Mouse (Mus musculus) kidney, embryonic 16.5 days (tissue): ENCODE measurements around the gene Actn1. TPM values are rescaled to one million over a fixed set of nuclear protein-coding genes. Genes with fewer than 3 reads are reported as not detected.

Experiments
- ATAC-seq: fragments of 200-750 bp; cut with Nextera tagmentation; 2 replicates; pipeline ENCODE4 v1.8.0; 2017; ENCODE audit warnings: moderate TSS enrichment; ENCODE audit not compliant: low FRiP score, low TSS enrichment
- H3K27ac ChIP-seq: fragments of 300-500 bp; sonication (generic); 2 replicates; pipeline ENCODE4 v1.5.1; 2014; ENCODE audit warnings: low read length
- H3K27me3 ChIP-seq: fragments of 300-500 bp; sonication (generic); 2 replicates; pipeline ENCODE4 v1.6.1; 2014; ENCODE audit warnings: low read length, control low read depth, mixed read lengths; ENCODE audit not compliant: insufficient read depth
- H3K36me3 ChIP-seq: fragments of 300-500 bp; sonication (generic); 2 replicates; pipeline ENCODE4 v1.6.1; 2014; ENCODE audit warnings: low read length, control low read depth, mixed read lengths; ENCODE audit not compliant: insufficient read depth
- H3K4me1 ChIP-seq: fragments of 300-500 bp; sonication (generic); 2 replicates; pipeline ENCODE4 v1.6.1; 2014; ENCODE audit warnings: low read length, control low read depth, mixed read lengths; ENCODE audit not compliant: insufficient read depth
- H3K4me2 ChIP-seq: fragments of 300-500 bp; sonication (generic); replicated peaks from 2 replicates; pipeline ENCODE4 v1.6.1; 2014; ENCODE audit warnings: low read depth, low read length
- H3K4me3 ChIP-seq: fragments of 300-500 bp; sonication (generic); 2 replicates; pipeline ENCODE4 v1.5.1; 2014; ENCODE audit warnings: mild to moderate bottlenecking, low read length
- H3K9ac ChIP-seq: fragments of 300-500 bp; sonication (generic); replicated peaks from 2 replicates; pipeline ENCODE4 v1.6.1; 2014; ENCODE audit warnings: low read length
- H3K9me3 ChIP-seq: fragments of 300-500 bp; sonication (generic); 2 replicates; pipeline ENCODE4 v1.6.1; 2016; ENCODE audit warnings: low read length, control low read depth
- WGBS: fragments of 180-500 bp; shearing (Covaris S2); extraction: QIAGEN DNeasy Blood & Tissue Kit; methylation state at CpG from one replicate; pipeline ENCODE4 v1.1.7; 2014; 5-methylcytosine and 5-hydroxymethylcytosine counted together
- polyA plus RNA-seq: library from polyadenylated mRNA; unstranded; fragments of >200 nt; fragmentation: Nextera tagmentation; extraction: Ambion mirVana; gene quantifications from 2 replicates; pipeline ENCODE4 v1.2.1, GENCODE M21; 2015

The Actn1 gene
- polyA plus RNA-seq, 1 experiment from 2014 or later, result 44.8 TPM

GRCm38 (mm10) chr12:80136264-80136930, 123.8 kb downstream of the Actn1 start:
- H3K4me2 ChIP-seq, result no peak overlapping the region
- H3K4me1 ChIP-seq, result peaks cover 9% of the 10 kb centered on the region
- no peak overlapping the region for H3K27ac ChIP-seq
- H3K36me3 ChIP-seq, result no peaks in the 10 kb centered on the region
- H3K27me3 ChIP-seq, result no peaks in the 10 kb centered on the region
- H3K4me3 ChIP-seq, result no peak overlapping the region
- ATAC-seq, result no peak
- 85% methylated on average over 12 of the region's 12 CpGs for WGBS
- H3K9me3 ChIP-seq, result no peaks in the 10 kb centered on the region
- H3K9ac ChIP-seq, result no peak overlapping the region

DNA sequence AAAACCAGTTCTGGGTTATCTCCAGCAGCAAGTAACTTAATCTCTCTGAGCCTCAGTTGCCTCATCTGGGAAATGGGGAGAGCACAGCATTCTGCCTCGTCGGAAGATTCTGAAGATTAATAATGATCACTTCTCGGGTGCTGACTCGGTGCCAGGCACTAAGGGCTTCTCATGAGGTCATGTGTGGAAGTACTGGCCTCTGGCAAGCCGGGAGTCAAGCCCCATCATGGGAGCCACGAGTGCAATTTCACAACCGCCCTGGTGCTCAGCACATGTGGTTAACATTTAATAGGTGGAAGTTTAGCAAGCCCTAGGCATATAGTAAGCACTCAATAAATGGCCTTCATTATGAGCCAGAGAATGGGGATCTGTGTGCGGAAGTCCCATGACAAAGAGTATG, 125.0 kb downstream of the Actn1 start:
- H3K4me2 ChIP-seq, result no peak overlapping the region
- no peak for ATAC-seq
- H3K4me3 ChIP-seq, result no peak overlapping the region
- 87% methylated on average over 8 of the region's 8 CpGs for WGBS
- no peaks in the 10 kb centered on the region for H3K27me3 ChIP-seq
- H3K36me3 ChIP-seq, result no peaks in the 10 kb centered on the region
- H3K9ac ChIP-seq, result no peak overlapping the region
- H3K4me1 ChIP-seq, result peaks cover 19% of the 10 kb centered on the region
- no peaks in the 10 kb centered on the region for H3K9me3 ChIP-seq
- H3K27ac ChIP-seq, result no peak overlapping the region

DNA sequence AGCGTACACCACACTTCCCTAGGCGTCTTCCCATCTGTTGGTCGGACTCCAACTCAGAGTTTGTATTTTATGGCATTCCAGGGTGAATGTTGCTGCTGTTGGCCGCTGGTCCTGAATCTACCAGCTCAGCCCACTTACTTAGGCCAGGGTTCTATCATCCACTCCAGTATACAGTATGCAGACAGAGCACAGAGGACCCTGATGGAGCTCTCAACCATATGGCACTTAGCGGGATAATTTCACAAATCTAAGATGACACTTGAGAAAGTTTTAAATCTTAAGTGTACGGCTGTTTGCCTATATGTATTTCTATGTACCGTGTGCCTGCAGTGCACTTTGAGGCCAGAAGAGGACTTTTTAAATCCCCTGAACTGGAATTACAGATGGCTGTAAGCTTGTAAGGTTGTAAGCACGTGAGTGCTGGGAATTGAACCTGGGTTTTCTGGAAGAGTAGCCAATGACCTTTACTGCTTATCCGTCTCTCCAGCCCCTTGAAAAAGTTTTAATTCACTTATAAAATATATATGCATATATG, 127.1 kb downstream of the Actn1 start:
- WGBS, result 44% methylated on average over 9 of the region's 9 CpGs
- H3K4me2 ChIP-seq, result peak overlapping the region; percentile 69

DNA sequence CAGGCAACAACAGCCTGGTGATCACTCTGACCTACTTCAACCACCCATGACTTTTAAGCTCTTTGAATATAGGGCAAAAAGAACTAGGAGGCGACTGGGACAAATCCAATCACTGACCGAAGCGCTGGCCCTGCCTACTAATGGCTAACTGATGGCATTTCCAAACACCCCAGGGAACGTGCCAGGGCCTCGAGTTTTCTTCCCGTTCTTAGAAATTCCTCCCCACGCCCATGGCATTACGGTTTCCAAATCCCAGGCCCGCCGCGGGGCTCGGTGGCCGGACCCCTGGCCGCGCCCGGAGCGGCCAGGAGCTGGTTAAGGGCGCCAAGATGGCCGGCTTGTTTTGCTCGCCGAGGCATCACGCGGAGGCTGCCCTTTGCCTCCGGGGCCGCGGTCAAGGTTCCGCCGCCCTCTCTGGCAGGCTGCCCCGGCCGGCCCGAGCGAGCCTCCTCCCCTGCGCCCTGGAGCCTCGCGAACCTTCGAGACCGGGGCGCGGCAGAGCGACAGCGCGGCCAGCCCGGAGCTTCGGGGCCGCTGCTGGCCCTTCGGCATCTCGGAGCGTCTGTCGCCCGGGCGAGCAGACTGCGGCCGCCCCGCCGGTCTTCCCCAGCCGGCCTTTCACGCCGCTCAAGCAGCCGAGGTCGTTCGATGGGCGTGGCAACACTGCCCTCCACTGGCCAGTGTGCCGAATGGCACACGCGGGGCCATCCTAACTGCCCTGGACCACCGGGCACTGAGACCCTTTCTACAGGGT, 127.7 kb downstream of the Actn1 start:
- Histone ChIP-seq H3K36me3 (no peaks in the 10 kb centered on the region), H3K9ac (peak overlapping the region; percentile 95), H3K4me1 (peaks cover 33% of the 10 kb centered on the region), H3K4me2 (peak overlapping the region; percentile 69), H3K4me3 (peak overlapping the region; percentile 59), H3K9me3 (no peaks in the 10 kb centered on the region), H3K27ac (peak overlapping the region; percentile 95), H3K27me3 (no peaks in the 10 kb centered on the region)
- peak; percentile 81 for ATAC-seq
- under 1% methylated on average over 59 of the region's 66 CpGs for WGBS

More for the DNA sequence above, 127.1 kb downstream of the Actn1 start:
- H3K27ac ChIP-seq, result peak overlapping the region; percentile 95
- peak overlapping the region; percentile 95 for H3K9ac ChIP-seq
- H3K9me3 ChIP-seq, result no peaks in the 10 kb centered on the region
- H3K27me3 ChIP-seq, result no peaks in the 10 kb centered on the region
- H3K4me3 ChIP-seq, result peak overlapping the region; percentile 59; the same call in 1 of the 2 replicates
- no peaks in the 10 kb centered on the region for H3K36me3 ChIP-seq
- peaks cover 33% of the 10 kb centered on the region for H3K4me1 ChIP-seq
- ATAC-seq, result peak; percentile 14; the same call in 1 of the 2 replicates

DNA sequence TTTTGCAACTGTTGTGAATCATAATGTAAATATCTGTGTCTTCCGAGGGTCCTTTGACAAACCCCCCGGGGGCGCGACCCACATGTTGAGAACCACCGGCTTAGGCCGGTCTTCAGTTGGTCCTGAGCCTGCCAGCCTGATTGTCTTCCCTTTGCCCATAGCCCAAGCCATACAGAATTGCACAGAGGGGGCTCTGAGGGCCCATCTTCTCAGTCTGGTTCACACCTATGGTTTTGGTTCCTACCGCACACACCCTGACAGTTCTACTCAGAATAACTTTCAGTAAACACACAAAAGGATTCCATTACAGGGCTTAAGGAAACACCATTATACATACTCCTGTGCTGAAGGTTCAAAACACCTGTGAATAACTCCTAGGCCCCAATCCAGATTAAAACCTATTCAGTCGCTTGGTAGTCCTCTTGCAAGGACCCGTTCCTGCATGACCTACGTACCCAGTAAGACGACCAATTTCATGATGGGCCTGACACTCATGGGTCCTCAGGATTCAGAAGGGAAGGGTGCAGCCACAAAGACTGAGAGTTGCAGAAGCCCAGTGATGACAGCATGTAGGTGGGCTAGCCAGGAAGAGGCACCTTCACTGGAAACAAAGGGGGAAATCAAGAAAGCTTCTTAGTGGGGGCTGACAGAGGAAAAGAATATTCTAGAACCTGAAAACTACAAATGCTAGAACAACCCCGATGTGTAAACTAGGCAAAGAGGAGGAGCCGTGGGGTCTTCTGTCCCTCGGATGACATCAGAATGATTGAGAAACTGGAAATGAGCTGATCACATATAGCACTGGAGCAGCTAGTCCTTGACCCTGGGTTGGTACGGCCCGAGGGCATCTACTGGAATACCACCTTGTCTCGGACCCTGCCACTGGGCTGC, 128.6 kb downstream of the Actn1 start:
- Histone ChIP-seq H3K9ac (peak overlapping the region; percentile 95), H3K4me3 (peak overlapping the region; percentile 59), H3K4me1 (peaks cover 33% of the 10 kb centered on the region), H3K27me3 (no peaks in the 10 kb centered on the region), H3K36me3 (peaks cover 3% of the 10 kb centered on the region; the same call in 1 of the 2 replicates), H3K4me2 (peak overlapping the region; percentile 69), H3K27ac (peak overlapping the region; percentile 95), H3K9me3 (no peaks in the 10 kb centered on the region)
- WGBS, result 44% methylated on average over 17 of the region's 17 CpGs
- no peak for ATAC-seq

DNA sequence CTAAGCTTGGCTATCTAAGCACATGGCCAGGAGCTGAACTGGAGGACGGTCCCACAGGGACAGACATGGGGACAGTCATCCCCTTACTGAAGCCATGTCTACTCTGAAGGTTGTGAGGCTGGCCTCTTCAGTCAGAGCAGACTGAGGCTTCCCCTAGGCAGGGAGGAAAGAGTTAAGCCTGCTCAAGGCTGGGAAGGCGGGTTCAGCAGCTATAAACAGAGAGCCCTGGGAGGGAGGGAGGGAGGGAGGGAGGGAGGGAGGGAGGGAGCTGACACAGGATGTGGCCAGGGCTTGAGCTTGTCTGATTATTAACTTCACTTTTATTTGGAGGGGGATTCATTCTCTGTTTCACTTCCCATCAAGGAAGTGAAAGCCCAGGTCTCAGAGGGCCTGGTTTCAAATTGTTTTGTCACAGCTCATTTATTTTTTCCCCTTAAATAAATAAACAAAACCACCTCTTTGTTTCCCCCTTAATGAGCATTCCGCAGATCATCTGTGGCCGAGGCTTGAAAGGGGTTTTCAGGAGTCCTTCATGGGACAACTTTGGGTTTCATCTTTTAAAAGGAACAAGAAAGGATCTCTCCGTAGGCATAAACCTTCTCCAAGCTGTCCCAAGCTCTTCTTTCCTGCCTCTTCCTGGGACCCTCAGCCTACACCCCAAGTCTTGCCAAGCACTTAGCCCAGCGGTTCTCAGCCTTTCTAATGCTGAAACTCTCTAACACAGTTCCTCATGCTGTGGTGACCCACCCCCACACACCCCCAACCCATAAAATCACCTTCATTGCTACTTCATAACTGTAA, 129.4 kb downstream of the Actn1 start:
- H3K9me3 ChIP-seq, result no peaks in the 10 kb centered on the region
- peaks cover 5% of the 10 kb centered on the region; the same call in 1 of the 2 replicates for H3K36me3 ChIP-seq
- peak overlapping the region; percentile 95 for H3K9ac ChIP-seq
- peak overlapping the region; percentile 69 for H3K4me2 ChIP-seq
- peaks cover 33% of the 10 kb centered on the region for H3K4me1 ChIP-seq
- peak overlapping the region; percentile 4; the same call in 1 of the 2 replicates for H3K4me3 ChIP-seq
- H3K27ac ChIP-seq, result peak overlapping the region; percentile 95
- no peaks in the 10 kb centered on the region for H3K27me3 ChIP-seq
- ATAC-seq, result peak; percentile 82
- 4% methylated on average over 6 of the region's 6 CpGs for WGBS

- no peak overlapping the region for H3K4me2 ChIP-seq
Observed at GRCm38 (mm10) chr12:80129531-80129930, 130.6 kb downstream of the Actn1 start.

GRCm38 (mm10) chr12:80127191-80127762, 132.9 kb downstream of the Actn1 start:
- Histone ChIP-seq H3K4me2 (no peak overlapping the region), H3K27me3 (no peaks in the 10 kb centered on the region), H3K27ac (no peak overlapping the region), H3K36me3 (peaks cover 5% of the 10 kb centered on the region; the same call in 1 of the 2 replicates), H3K9me3 (no peaks in the 10 kb centered on the region), H3K9ac (no peak overlapping the region), H3K4me1 (peaks cover 66% of the 10 kb centered on the region), H3K4me3 (no peak overlapping the region)
- WGBS, result 91% methylated on average over 5 of the region's 5 CpGs
- no peak for ATAC-seq

More at GRCm38 (mm10) chr12:80129531-80129930, 130.6 kb downstream of the Actn1 start:
- H3K4me3 ChIP-seq, result no peak overlapping the region
- WGBS, result 92% methylated on average over 8 of the region's 8 CpGs
- no peaks in the 10 kb centered on the region for H3K27me3 ChIP-seq
- peak overlapping the region; percentile 94 for H3K27ac ChIP-seq
- ATAC-seq, result no peak
- H3K36me3 ChIP-seq, result peaks cover 5% of the 10 kb centered on the region; the same call in 1 of the 2 replicates
- H3K9ac ChIP-seq, result peak overlapping the region; percentile 50; the same call in 1 of the 2 replicates
- H3K4me1 ChIP-seq, result peaks cover 44% of the 10 kb centered on the region
- no peaks in the 10 kb centered on the region for H3K9me3 ChIP-seq
